Mouse (Mus musculus) embryonic fibroblast, embryonic 13.5 days (primary cell): Measurements from ENCODE around the gene Gjc1.

Experiments used
- CTCF ChIP-seq: IDR thresholded peaks from 2 replicates; pipeline ENCODE4 v1.5.1; 2011; ENCODE audit warnings: mild to moderate bottlenecking, control low read depth, low read length, moderate library complexity, borderline replicate concordance; ENCODE audit not compliant: insufficient read depth
- POLR2A ChIP-seq: IDR thresholded peaks from 2 replicates; pipeline ENCODE4 v1.6.1; 2011; ENCODE audit warnings: low read depth, mild to moderate bottlenecking, control low read depth, low read length, moderate library complexity

DNA sequence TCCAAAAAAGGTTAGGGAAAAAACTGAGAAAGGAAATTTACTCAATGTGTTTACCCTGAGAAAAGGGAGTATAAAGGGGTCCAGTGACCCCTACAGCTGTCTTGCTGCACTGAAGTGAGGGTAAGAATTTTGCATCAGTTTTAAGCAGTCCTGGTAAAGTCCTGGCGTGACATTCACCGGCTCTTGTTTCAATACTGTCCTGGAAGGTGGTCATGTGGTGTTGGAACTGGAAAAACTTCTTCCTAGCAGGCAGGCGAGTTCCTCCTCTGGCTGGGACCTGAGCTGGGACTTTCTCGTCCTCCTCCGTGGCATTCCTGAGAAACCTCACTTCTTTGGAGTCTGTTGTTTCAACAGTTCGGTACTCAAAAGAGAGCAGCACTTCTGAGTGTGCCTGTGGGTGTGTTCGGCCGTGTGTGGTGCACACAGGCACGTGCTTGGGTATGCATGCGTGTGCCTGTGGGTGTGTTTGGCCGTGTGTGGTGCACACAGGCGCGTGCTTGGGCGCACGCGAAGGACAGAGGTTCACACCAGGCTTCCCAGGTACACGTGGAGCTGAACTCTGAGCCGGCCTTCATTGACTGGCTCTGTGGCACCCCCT, 13.3 kb upstream of the Gjc1 start:
- TF ChIP-seq CTCF, result no peak
- no peak for TF ChIP-seq POLR2A
